Mouse (Mus musculus) cerebellum, adult 11 months (tissue): ENCODE data around the gene Adamts13.

Experiments used
- DNase-seq: peaks from one replicate; pipeline ENCODE4 v3.0.0; 2022

The Adamts13 gene

GRCm38 (mm10) chr2:26973960-26974359 is 744 bp downstream of the Adamts13 start:
- DNase-seq, result no peak

GRCm38 (mm10) chr2:26980361-26980760 is 7.1 kb downstream of the Adamts13 start:
- DNase-seq, result no peak

GRCm38 (mm10) chr2:26984179-26984578 is 11.0 kb downstream of the Adamts13 start:
- no peak for DNase-seq

GRCm38 (mm10) chr2:26984640-26985039 is 11.4 kb downstream of the Adamts13 start:
- DNase-seq, result no peak

- DNase-seq, result no peak
Observed at GRCm38 (mm10) chr2:26993936-26994335, 20.7 kb downstream of the Adamts13 start.

DNA sequence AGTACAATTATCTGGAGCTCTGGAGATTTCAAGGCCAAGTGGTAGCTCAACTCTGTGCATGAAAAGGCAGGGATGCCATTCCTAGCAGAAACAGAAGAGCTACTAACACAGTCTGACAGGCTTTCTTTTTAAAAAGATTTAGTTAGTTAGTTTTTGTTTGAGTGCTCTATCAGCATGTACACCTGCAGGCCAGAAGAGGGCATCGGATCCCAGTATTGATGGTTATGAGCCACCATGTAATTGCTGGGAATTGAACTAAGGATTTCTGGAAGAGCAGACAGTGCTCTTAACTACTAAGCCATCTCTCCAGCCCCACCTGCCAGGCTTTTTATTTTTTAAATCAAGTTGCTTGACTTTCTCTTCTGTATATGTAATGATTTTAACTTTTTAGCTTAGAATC is 24.3 kb downstream of the Adamts13 start:
- DNase-seq, result no peak

DNA sequence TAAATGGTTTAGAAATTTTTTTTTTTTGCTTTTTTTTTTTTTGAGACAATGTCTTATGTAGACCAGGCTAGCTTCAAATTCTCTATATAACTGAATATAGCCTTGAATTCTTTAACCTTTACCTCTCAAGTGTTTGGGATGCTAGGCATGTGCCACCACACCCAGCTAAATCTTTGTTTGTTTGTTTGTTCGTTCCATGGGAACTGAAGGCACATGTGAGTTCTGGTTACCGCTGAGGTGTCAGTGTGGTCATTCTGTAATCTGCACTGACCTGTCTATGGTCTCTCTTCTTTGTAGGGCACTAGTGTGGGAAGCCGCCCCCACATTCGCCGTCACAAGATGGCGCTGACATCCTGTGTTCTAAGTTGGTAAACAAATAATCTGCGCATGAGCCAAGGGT is 24.8 kb downstream of the Adamts13 start:
- DNase-seq, result no peak

DNA sequence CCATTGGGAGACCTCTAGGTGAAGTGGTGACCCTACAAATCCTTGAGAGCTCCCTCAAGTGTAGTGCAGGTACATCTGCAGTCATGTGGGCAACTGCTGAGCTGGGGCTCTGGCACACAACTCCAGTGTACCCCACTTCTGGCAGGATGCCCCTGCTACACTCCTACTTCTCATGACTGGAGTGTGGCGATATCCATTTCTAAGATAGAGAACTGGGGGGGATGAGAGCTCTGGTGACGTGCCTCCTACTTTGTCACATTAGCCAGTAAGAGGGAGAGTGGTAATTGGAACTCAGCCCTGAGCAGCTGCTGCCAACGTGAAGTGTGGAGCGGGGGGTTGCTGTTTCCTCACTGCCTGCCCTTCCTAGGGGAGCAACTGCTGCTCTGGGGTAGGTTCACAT is 33.0 kb downstream of the Adamts13 start:
- DNase-seq, result no peak

DNA sequence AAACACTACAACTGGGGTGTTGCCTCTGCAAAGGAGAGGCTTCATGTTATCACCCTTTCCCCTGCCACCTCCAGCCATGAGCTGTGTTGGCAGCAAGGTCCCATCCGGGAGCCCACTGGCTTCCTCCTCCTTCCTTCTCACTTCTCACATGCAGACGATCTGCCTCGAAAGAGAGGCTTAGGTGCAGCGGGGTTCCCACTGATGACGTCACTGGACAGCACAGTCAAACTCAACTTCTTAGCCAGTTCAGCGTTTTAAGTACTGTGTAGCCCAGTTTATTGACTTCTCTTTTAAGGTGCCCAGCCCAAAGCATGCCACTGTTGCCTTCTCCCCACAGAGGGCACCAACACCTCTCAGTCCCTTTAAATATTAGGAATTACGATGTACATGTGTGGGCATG is 34.5 kb downstream of the Adamts13 start:
- DNase-seq, result no peak

GRCm38 (mm10) chr2:27009714-27010244 is 36.6 kb downstream of the Adamts13 start, which contains the start of gene Cacfd1:
Gene Cacfd1 (plus strand): TSS chr2:27009926.
- DNase-seq, result peak; percentile 81

DNA sequence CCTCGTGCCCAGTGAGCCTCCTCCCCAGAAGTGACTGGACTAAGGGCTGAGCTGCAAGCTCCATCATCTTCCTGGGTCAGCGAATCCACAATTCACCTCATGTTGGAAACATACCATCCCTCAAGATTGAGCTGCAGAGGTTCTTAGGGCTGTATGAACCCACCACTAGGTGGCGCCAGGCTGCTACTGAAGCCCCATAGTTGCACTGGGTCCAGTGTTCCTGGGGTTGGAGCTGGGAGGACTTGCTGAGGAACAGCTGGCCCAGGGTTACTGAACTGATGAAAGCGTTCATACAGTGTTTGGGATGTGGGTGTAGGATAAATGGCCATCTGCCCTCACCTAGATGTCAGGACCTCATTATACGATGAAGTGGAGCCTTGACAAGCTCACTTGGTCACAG is 44.6 kb downstream of the Adamts13 start:
- DNase-seq, result peak; percentile 58

GRCm38 (mm10) chr2:27019530-27019929 is 46.3 kb downstream of the Adamts13 start:
- no peak for DNase-seq

- DNase-seq, result no peak
Observed at GRCm38 (mm10) chr2:27021103-27021502, 47.9 kb downstream of the Adamts13 start.

GRCm38 (mm10) chr2:27022612-27023011 is 49.4 kb downstream of the Adamts13 start:
- DNase-seq, result no peak

GRCm38 (mm10) chr2:27024136-27024535 is 50.9 kb downstream of the Adamts13 start:
- DNase-seq, result no peak

DNA sequence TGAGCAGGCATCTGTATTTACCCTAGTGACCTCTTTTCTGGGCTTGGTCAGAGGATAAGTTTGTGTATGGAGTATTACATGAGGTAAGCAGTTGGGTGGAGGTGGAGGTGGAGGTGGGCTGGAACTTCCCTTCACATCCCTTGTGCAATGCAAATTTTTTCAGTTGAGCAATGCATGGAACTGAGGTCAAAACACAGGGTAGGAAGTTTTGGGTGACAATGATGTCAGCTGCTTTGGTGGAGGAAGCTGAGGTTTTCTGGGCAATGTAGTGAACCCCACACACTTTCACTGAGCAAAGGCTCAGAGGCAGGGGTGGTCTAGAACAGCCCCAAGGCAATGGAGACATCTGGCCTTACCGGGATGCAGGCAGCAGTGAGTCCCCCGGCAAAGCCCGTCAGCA is 52.3 kb downstream of the Adamts13 start:
- no peak for DNase-seq

DNA sequence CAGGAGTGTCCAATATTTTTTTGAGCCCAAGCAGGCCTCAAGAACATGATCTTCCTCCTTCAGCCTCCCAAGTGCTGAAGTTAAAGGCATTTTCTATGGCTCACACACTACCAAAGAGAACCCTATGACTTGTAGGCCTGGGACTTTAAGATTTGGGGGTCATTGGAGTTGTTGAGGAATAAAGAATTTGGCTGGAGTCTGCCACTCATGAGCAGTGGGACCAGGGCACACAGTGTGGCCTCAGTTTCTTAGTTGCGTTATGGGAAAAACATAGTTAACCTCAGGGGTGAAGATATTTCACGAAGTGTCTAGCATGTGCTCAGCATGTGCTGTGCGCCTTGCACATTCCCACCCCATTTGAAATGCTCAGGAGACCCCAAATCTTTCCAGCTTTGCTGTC is 53.1 kb downstream of the Adamts13 start:
- no peak for DNase-seq

DNA sequence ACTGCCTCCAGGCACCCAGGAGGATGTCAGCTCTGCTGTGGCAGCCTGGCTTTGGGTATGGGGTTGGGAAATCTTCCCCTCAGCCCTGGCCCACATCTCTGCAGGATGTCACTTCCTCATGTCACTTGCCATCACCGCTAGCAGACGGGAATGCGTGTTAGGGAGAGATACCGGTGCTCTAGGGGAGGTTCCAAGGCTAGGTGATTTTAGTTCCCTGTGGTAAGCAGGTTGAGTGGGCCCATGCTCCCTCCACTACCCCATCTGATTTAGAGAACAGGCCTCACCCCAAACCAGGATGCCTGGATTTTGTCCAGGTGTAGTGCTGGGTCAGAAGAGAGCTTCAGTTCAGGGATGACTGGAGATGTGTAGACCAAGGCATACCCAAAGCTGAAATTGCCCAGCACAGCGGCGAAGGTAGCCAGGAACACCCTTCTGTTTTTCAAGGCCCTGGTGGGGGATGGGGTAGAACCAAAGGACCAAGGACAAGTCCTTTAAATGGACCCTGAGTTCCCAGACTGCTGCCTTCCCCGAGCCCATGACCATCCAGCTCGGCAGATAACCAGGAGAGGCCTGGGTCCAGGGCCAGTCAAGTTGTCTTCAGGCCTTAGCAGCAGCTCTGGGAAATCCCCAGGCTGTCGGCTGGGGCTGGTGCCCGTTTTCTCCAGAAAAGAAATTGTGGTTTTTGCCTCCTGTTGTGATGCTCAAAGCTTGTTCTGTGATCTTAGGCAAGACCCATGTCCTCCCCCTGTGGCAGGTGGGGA is 53.8 kb downstream of the Adamts13 start:
- peak; percentile 49 for DNase-seq

- DNase-seq, result peak; percentile 90
Observed at GRCm38 (mm10) chr2:27027618-27028436, 54.6 kb downstream of the Adamts13 start, which contains the start of gene Slc2a6. Gene Slc2a6 (minus strand): TSS chr2:27027998.

GRCm38 (mm10) chr2:27028437-27029015 is 55.3 kb downstream of the Adamts13 start:
- DNase-seq, result no peak

GRCm38 (mm10) chr2:27032361-27032760 is 59.1 kb downstream of the Adamts13 start:
- no peak for DNase-seq

DNA sequence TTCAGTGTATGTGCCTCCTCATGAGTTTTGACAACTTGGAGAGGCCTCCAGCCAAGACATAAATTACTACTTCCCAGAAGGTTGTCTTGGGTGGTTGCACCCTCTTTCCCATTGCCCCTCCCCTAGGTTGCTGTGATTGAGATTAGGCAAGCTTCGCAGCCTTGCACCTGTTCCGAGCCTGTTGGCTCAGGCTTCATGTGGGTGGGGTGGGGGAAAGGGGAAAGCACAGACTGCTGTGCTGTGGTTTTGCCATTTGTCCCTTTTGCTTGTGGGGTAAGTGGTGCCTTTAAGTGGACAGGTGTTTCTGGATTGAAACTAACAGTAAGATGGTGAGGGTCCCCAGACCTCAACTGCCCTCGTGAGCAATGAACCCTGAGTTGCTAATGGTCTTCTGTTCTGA is 62.8 kb downstream of the Adamts13 start:
- DNase-seq, result no peak

- no peak for DNase-seq
Observed at GRCm38 (mm10) chr2:27037008-27037407, 63.8 kb downstream of the Adamts13 start.
